Mouse (Mus musculus) ES-Bruce4 (cell line): ENCODE measurements around the gene Pappa.

Experiments used
- CTCF ChIP-seq: IDR thresholded peaks from one replicate; pipeline ENCODE4 v1.8.1; 2011; ENCODE audit warnings: low read depth, low read length
- POLR2A ChIP-seq: IDR thresholded peaks from one replicate; pipeline ENCODE4 v1.8.1; 2011; ENCODE audit warnings: low read length; ENCODE audit not compliant: insufficient read depth

GRCm38 (mm10) chr4:65174505-65174904 is 50.5 kb downstream of the Pappa start:
- TF ChIP-seq CTCF (no peak), POLR2A (no peak)
